Mouse (Mus musculus) embryo, embryonic 10.5 days (tissue): ENCODE data around the gene Mcts2.
A peak's percentile ranks its signal among the peaks of the same experiment; 100 is the strongest.

Source experiments
- DNase-seq: peaks from one replicate; pipeline ENCODE4 v3.0.0-alpha.2; 2015; ENCODE audit warnings: low spot score

Mcts2 gene

GRCm38 (mm10) chr2:152686399-152686798, 436 bp upstream of the Mcts2 start:
- DNase-seq: no peak

GRCm38 (mm10) chr2:152691564-152692217, 4.9 kb downstream of the Mcts2 start:
- peak; percentile 65 for DNase-seq

- DNase-seq: peak; percentile 90
These were observed 6.4 kb downstream of the Mcts2 start for GRCm38 (mm10) chr2:152693233-152693632.

- DNase-seq: no peak
These were observed 6.9 kb downstream of the Mcts2 start for GRCm38 (mm10) chr2:152693735-152694134.

- no peak for DNase-seq
These were observed 7.9 kb downstream of the Mcts2 start for GRCm38 (mm10) chr2:152694708-152695107.

GRCm38 (mm10) chr2:152696016-152696415, 9.2 kb downstream of the Mcts2 start:
- DNase-seq: no peak

- DNase-seq: peak; percentile 93
These were observed 9.8 kb downstream of the Mcts2 start for GRCm38 (mm10) chr2:152696476-152697164.

GRCm38 (mm10) chr2:152700138-152700537, 13.3 kb downstream of the Mcts2 start:
- DNase-seq: no peak

- no peak for DNase-seq
These were observed 13.9 kb downstream of the Mcts2 start for GRCm38 (mm10) chr2:152700725-152701124.

GRCm38 (mm10) chr2:152703596-152704255, 16.9 kb downstream of the Mcts2 start:
- no peak for DNase-seq

GRCm38 (mm10) chr2:152704256-152704605, 17.4 kb downstream of the Mcts2 start:
- no peak for DNase-seq

GRCm38 (mm10) chr2:152704811-152705370, 18.1 kb downstream of the Mcts2 start:
- DNase-seq: no peak

GRCm38 (mm10) chr2:152705993-152706571, 19.2 kb downstream of the Mcts2 start:
- DNase-seq: no peak

GRCm38 (mm10) chr2:152707186-152707585, 20.4 kb downstream of the Mcts2 start:
- no peak for DNase-seq

GRCm38 (mm10) chr2:152707627-152708026, 20.8 kb downstream of the Mcts2 start:
- peak; percentile 95 for DNase-seq

- DNase-seq: no peak
These were observed 22.2 kb downstream of the Mcts2 start for GRCm38 (mm10) chr2:152709066-152709465.

- no peak for DNase-seq
These were observed 29.5 kb downstream of the Mcts2 start for GRCm38 (mm10) chr2:152716241-152716772.

GRCm38 (mm10) chr2:152717652-152718051, 30.8 kb downstream of the Mcts2 start:
- DNase-seq: no peak

GRCm38 (mm10) chr2:152718076-152718475, 31.2 kb downstream of the Mcts2 start:
- peak; percentile 76 for DNase-seq

GRCm38 (mm10) chr2:152723651-152724331, 37.0 kb downstream of the Mcts2 start:
- peak; percentile 71 for DNase-seq

- no peak for DNase-seq
These were observed 37.5 kb downstream of the Mcts2 start for GRCm38 (mm10) chr2:152724332-152724723.
